Mouse (Mus musculus) ES-Bruce4 (cell line): ENCODE data around the gene Spty2d1.

Experiments used
- CTCF ChIP-seq: IDR thresholded peaks from one replicate; pipeline ENCODE4 v1.8.1; 2011; ENCODE audit warnings: low read depth, low read length
- EP300 ChIP-seq: IDR thresholded peaks from 2 replicates; pipeline ENCODE4 v1.6.1; 2011; ENCODE audit warnings: low read depth, low read length; ENCODE audit not compliant: insufficient read depth
- POLR2A ChIP-seq: IDR thresholded peaks from one replicate; pipeline ENCODE4 v1.8.1; 2011; ENCODE audit warnings: low read length; ENCODE audit not compliant: insufficient read depth

- no peak for TF ChIP-seq CTCF
- TF ChIP-seq EP300: no peak
- no peak for TF ChIP-seq POLR2A
Observed at GRCm38 (mm10) chr7:47027520-47027919, 19.3 kb upstream of the Spty2d1 start.
